Mouse (Mus musculus) forebrain, postnatal 0 days (tissue): ENCODE results near the gene Ifih1. TPM values are rescaled to one million over a fixed set of nuclear protein-coding genes. Genes with fewer than 3 reads are reported as not detected.

Experiments used
- ATAC-seq: fragments of 200-750 bp; cut with Nextera tagmentation; 2 replicates; pipeline ENCODE4 v1.8.0; 2017; ENCODE audit warnings: mild to moderate bottlenecking, moderate library complexity
- DNase-seq: peaks from one replicate; pipeline ENCODE4 v3.0.0-alpha.2; 2015
- H3K27ac ChIP-seq: fragments of 300-500 bp; sonication (generic); 2 replicates; pipeline ENCODE4 v1.5.1; 2014; ENCODE audit warnings: low read depth, mild to moderate bottlenecking, antibody characterized with exemption, low read length, moderate library complexity, mixed read lengths
- H3K27me3 ChIP-seq: fragments of 300-500 bp; sonication (generic); 2 replicates; pipeline ENCODE4 v1.6.1; 2014; ENCODE audit warnings: mild to moderate bottlenecking, low read length, mixed read lengths; ENCODE audit not compliant: insufficient read depth
- H3K36me3 ChIP-seq: fragments of 300-500 bp; sonication (generic); 2 replicates; pipeline ENCODE4 v1.6.1; 2014; ENCODE audit warnings: mild to moderate bottlenecking, moderate library complexity; ENCODE audit not compliant: insufficient read depth
- H3K4me1 ChIP-seq: fragments of 300-500 bp; sonication (generic); 2 replicates; pipeline ENCODE4 v1.6.1; 2014; ENCODE audit warnings: antibody characterized with exemption; ENCODE audit not compliant: insufficient read depth
- H3K4me2 ChIP-seq: fragments of 300-500 bp; sonication (generic); 2 replicates; pipeline ENCODE4 v1.6.1; 2014; ENCODE audit warnings: low read depth, mild to moderate bottlenecking, moderate library complexity
- H3K4me3 ChIP-seq: fragments of 300-500 bp; sonication (generic); 2 replicates; pipeline ENCODE4 v1.5.1; 2014; ENCODE audit warnings: low read depth, low read length, mixed read lengths
- H3K9ac ChIP-seq: fragments of 300-500 bp; sonication (generic); 2 replicates; pipeline ENCODE4 v1.6.1; 2014; ENCODE audit warnings: mild to moderate bottlenecking
- H3K9me3 ChIP-seq: fragments of 300-500 bp; sonication (generic); 2 replicates; pipeline ENCODE4 v1.6.1; 2016; ENCODE audit warnings: low read length
- CTCF ChIP-seq: sonication (generic); IDR thresholded peaks from 2 replicates; pipeline ENCODE4 v1.5.1; 2016; ENCODE audit warnings: antibody characterized with exemption, control low read depth, low read depth
- WGBS: fragments of 180-500 bp; shearing (Covaris S2); extraction: QIAGEN DNeasy Blood & Tissue Kit; methylation state at CpG from one replicate; pipeline ENCODE4 v1.1.7; 2014; 5-methylcytosine and 5-hydroxymethylcytosine counted together
- polyA plus RNA-seq: library from polyadenylated mRNA; unstranded; fragments of >200 nt; fragmentation: Nextera tagmentation; extraction: Ambion mirVana; gene quantifications from 2 replicates; pipeline ENCODE4 v1.2.1, GENCODE M21; 2015
- total RNA-seq: library from RNA; depleted of rRNA; stranded (reverse); fragments of >200 nt; gene quantifications from 2 replicates; pipeline ENCODE4 v1.2.3, GENCODE M21; 2014

The Ifih1 gene
- total and polyA plus RNA-seq, 2 experiments from 2014 or later: 1.7 to 2.9 TPM

- 91% methylated on average over 7 of the region's 7 CpGs for WGBS
- Histone ChIP-seq H3K9ac (no peak overlapping the region), H3K27ac (no peak overlapping the region), H3K4me3 (no peak overlapping the region), H3K36me3 (no peaks in the 10 kb centered on the region), H3K4me1 (no peaks in the 10 kb centered on the region), H3K27me3 (no peaks in the 10 kb centered on the region), H3K4me2 (no peak overlapping the region), H3K9me3 (no peaks in the 10 kb centered on the region)
- ATAC-seq (no peak), DNase-seq (no peak)
- no peak for TF ChIP-seq CTCF
Observed at GRCm38 (mm10) chr2:62618934-62619341, 27.1 kb downstream of the Ifih1 start.

- 73% methylated on average over 4 of the region's 4 CpGs for WGBS
- TF ChIP-seq CTCF: no peak
- no peak for DNase-seq
- H3K36me3 ChIP-seq: no peaks in the 10 kb centered on the region
- no peak for ATAC-seq
- H3K4me1 ChIP-seq: no peaks in the 10 kb centered on the region
- H3K27ac ChIP-seq: no peak overlapping the region
- no peak overlapping the region for H3K4me2 ChIP-seq
- no peak overlapping the region for H3K9ac ChIP-seq
- H3K9me3 ChIP-seq: no peaks in the 10 kb centered on the region
- H3K4me3 ChIP-seq: no peak overlapping the region
- H3K27me3 ChIP-seq: no peaks in the 10 kb centered on the region
Observed at GRCm38 (mm10) chr2:62613133-62613532, 32.9 kb downstream of the Ifih1 start.

GRCm38 (mm10) chr2:62606205-62606604 lies 39.9 kb downstream of the Ifih1 start:
- no peak overlapping the region for H3K4me2 ChIP-seq
- no peaks in the 10 kb centered on the region for H3K36me3 ChIP-seq
- H3K4me1 ChIP-seq: no peaks in the 10 kb centered on the region
- no peaks in the 10 kb centered on the region for H3K9me3 ChIP-seq
- H3K27me3 ChIP-seq: no peaks in the 10 kb centered on the region
- H3K4me3 ChIP-seq: no peak overlapping the region
- H3K9ac ChIP-seq: no peak overlapping the region
- ATAC-seq (no peak), DNase-seq (no peak)
- 97% methylated on average over 16 of the region's 16 CpGs for WGBS
- TF ChIP-seq CTCF: no peak
- no peak overlapping the region for H3K27ac ChIP-seq

- H3K36me3 ChIP-seq: no peaks in the 10 kb centered on the region
- H3K9me3 ChIP-seq: no peaks in the 10 kb centered on the region
- H3K9ac ChIP-seq: no peak overlapping the region
- no peak overlapping the region for H3K27ac ChIP-seq
- H3K4me2 ChIP-seq: no peak overlapping the region
- DNase-seq (no peak), ATAC-seq (no peak)
- no peak for TF ChIP-seq CTCF
- H3K27me3 ChIP-seq: no peaks in the 10 kb centered on the region
- no peak overlapping the region for H3K4me3 ChIP-seq
- WGBS: 56% methylated on average over 5 of the region's 5 CpGs
- H3K4me1 ChIP-seq: no peaks in the 10 kb centered on the region
Observed at GRCm38 (mm10) chr2:62603530-62603929, 42.5 kb downstream of the Ifih1 start.

- DNase-seq (no peak), ATAC-seq (no peak)
- no peaks in the 10 kb centered on the region for H3K36me3 ChIP-seq
- H3K4me2 ChIP-seq: no peak overlapping the region
- TF ChIP-seq CTCF: no peak
- H3K27ac ChIP-seq: no peak overlapping the region
- no peak overlapping the region for H3K4me3 ChIP-seq
- WGBS: 92% methylated on average over 5 of the region's 5 CpGs
- H3K4me1 ChIP-seq: no peaks in the 10 kb centered on the region
- H3K9ac ChIP-seq: no peak overlapping the region
- H3K9me3 ChIP-seq: no peaks in the 10 kb centered on the region
- no peaks in the 10 kb centered on the region for H3K27me3 ChIP-seq
Observed at GRCm38 (mm10) chr2:62596586-62596985, 49.5 kb downstream of the Ifih1 start.

GRCm38 (mm10) chr2:62594491-62594890 lies 51.6 kb downstream of the Ifih1 start:
- no peaks in the 10 kb centered on the region for H3K27me3 ChIP-seq
- no peak overlapping the region for H3K9ac ChIP-seq
- H3K9me3 ChIP-seq: no peaks in the 10 kb centered on the region
- no peaks in the 10 kb centered on the region for H3K4me1 ChIP-seq
- WGBS: 61% methylated on average over 2 of the region's 2 CpGs
- TF ChIP-seq CTCF: no peak
- H3K27ac ChIP-seq: no peak overlapping the region
- no peak overlapping the region for H3K4me3 ChIP-seq
- H3K4me2 ChIP-seq: no peak overlapping the region
- no peaks in the 10 kb centered on the region for H3K36me3 ChIP-seq
- DNase-seq (no peak), ATAC-seq (no peak)

- Histone ChIP-seq H3K27me3 (no peaks in the 10 kb centered on the region), H3K36me3 (no peaks in the 10 kb centered on the region), H3K27ac (no peak overlapping the region), H3K9me3 (no peaks in the 10 kb centered on the region), H3K4me3 (no peak overlapping the region), H3K4me1 (no peaks in the 10 kb centered on the region), H3K4me2 (no peak overlapping the region), H3K9ac (no peak overlapping the region)
- no peak for TF ChIP-seq CTCF
- WGBS: 76% methylated on average over 3 of the region's 3 CpGs
- DNase-seq: no peak
- ATAC-seq: no peak
Observed at GRCm38 (mm10) chr2:62591555-62591954, 54.5 kb downstream of the Ifih1 start.

- no peak for ATAC-seq
- Histone ChIP-seq H3K36me3 (no peaks in the 10 kb centered on the region), H3K4me2 (no peak overlapping the region), H3K4me3 (no peak overlapping the region), H3K4me1 (no peaks in the 10 kb centered on the region), H3K27ac (no peak overlapping the region), H3K9ac (no peak overlapping the region), H3K27me3 (no peaks in the 10 kb centered on the region), H3K9me3 (no peaks in the 10 kb centered on the region)
- TF ChIP-seq CTCF: no peak
- 88% methylated on average over 4 of the region's 4 CpGs for WGBS
- DNase-seq: no peak
Observed at GRCm38 (mm10) chr2:62589333-62589732, 56.7 kb downstream of the Ifih1 start.
